Mouse (Mus musculus) hindbrain, postnatal 0 days (tissue): ENCODE measurements around the gene Osbp2. TPM values are rescaled to one million over a fixed set of nuclear protein-coding genes. Genes with fewer than 3 reads are reported as not detected.
A peak's percentile ranks its signal among the peaks of the same experiment; 100 is the strongest.

Experiments used
- ATAC-seq: fragments of 200-750 bp; cut with Nextera tagmentation; 2 replicates; pipeline ENCODE4 v1.8.0; 2017; ENCODE audit warnings: mild to moderate bottlenecking, moderate TSS enrichment, moderate library complexity
- DNase-seq: peaks from one replicate; pipeline ENCODE4 v3.0.0-alpha.2; 2015; ENCODE audit warnings: low spot score
- H3K27ac ChIP-seq: fragments of 300-500 bp; sonication (generic); 2 replicates; pipeline ENCODE4 v1.5.1; 2014; ENCODE audit warnings: mild to moderate bottlenecking
- H3K27me3 ChIP-seq: fragments of 300-500 bp; sonication (generic); 2 replicates; pipeline ENCODE4 v1.6.1; 2014; ENCODE audit warnings: low read length, mixed read lengths; ENCODE audit not compliant: insufficient read depth
- H3K36me3 ChIP-seq: fragments of 300-500 bp; sonication (generic); 2 replicates; pipeline ENCODE4 v1.6.1; 2014; ENCODE audit warnings: low read length, mixed read lengths; ENCODE audit not compliant: insufficient read depth
- H3K4me1 ChIP-seq: fragments of 300-500 bp; sonication (generic); 2 replicates; pipeline ENCODE4 v1.6.1; 2014; ENCODE audit warnings: antibody characterized with exemption, low read length, mixed read lengths; ENCODE audit not compliant: insufficient read depth
- H3K4me2 ChIP-seq: fragments of 300-500 bp; sonication (generic); 2 replicates; pipeline ENCODE4 v1.6.1; 2014; ENCODE audit warnings: low read depth, mild to moderate bottlenecking, low read length, moderate library complexity, mixed read lengths
- H3K4me3 ChIP-seq: fragments of 300-500 bp; sonication (generic); 2 replicates; pipeline ENCODE4 v1.5.1; 2014; ENCODE audit warnings: low read length
- H3K9ac ChIP-seq: fragments of 300-500 bp; sonication (generic); replicated peaks from 2 replicates; pipeline ENCODE4 v1.6.1; 2014; ENCODE audit warnings: mild to moderate bottlenecking, low read length, moderate library complexity, mixed read lengths
- H3K9me3 ChIP-seq: fragments of 300-500 bp; sonication (generic); 2 replicates; pipeline ENCODE4 v1.6.1; 2016; ENCODE audit warnings: low read length, mixed read lengths
- CTCF ChIP-seq: IDR thresholded peaks from 2 replicates; pipeline ENCODE4 v1.5.1; 2016; ENCODE audit warnings: antibody characterized with exemption, control low read depth, low read depth
- WGBS: fragments of 180-500 bp; shearing (Covaris S2); extraction: QIAGEN DNeasy Blood & Tissue Kit; methylation state at CpG from one replicate; pipeline ENCODE4 v1.1.7; 2014; 5-methylcytosine and 5-hydroxymethylcytosine counted together
- polyA plus RNA-seq: library from polyadenylated mRNA; unstranded; fragments of >200 nt; fragmentation: Nextera tagmentation; extraction: Ambion mirVana; gene quantifications from 2 replicates; pipeline ENCODE4 v1.2.1, GENCODE M21; 2015
- total RNA-seq: library from RNA; depleted of rRNA; stranded (reverse); fragments of >200 nt; gene quantifications from 2 replicates; pipeline ENCODE4 v1.2.3, GENCODE M21; 2014

Osbp2 gene
- total and polyA plus RNA-seq, 2 experiments from 2014 or later: 39.7 to 87.5 TPM

- Histone ChIP-seq H3K27me3 (no peaks in the 10 kb centered on the region), H3K4me2 (no peak overlapping the region), H3K27ac (no peak overlapping the region), H3K9ac (no peak overlapping the region), H3K36me3 (no peaks in the 10 kb centered on the region), H3K4me3 (no peak overlapping the region), H3K9me3 (no peaks in the 10 kb centered on the region), H3K4me1 (peaks cover 6% of the 10 kb centered on the region; the same call in 1 of the 2 replicates)
- DNase-seq (no peak), ATAC-seq (no peak)
- TF ChIP-seq CTCF: no peak
- WGBS: 79% methylated on average over 8 of the region's 8 CpGs
Measured at GRCm38 (mm10) chr11:3766964-3767363, 96.7 kb downstream of the Osbp2 start.

- no peak for ATAC-seq
- no peak overlapping the region for H3K27ac ChIP-seq
- no peak for DNase-seq
- no peaks in the 10 kb centered on the region for H3K27me3 ChIP-seq
- no peaks in the 10 kb centered on the region for H3K36me3 ChIP-seq
- no peak overlapping the region for H3K9ac ChIP-seq
- WGBS: 41% methylated on average over 4 of the region's 4 CpGs
- H3K4me1 ChIP-seq: peaks cover 8% of the 10 kb centered on the region; the same call in 1 of the 2 replicates
- TF ChIP-seq CTCF: no peak
- no peak overlapping the region for H3K4me3 ChIP-seq
- no peak overlapping the region for H3K4me2 ChIP-seq
- H3K9me3 ChIP-seq: no peaks in the 10 kb centered on the region
Measured at GRCm38 (mm10) chr11:3764352-3764751, 99.4 kb downstream of the Osbp2 start.

GRCm38 (mm10) chr11:3761775-3762501 lies 101.8 kb downstream of the Osbp2 start:
- Histone ChIP-seq H3K4me3 (peak overlapping the region; percentile 60), H3K27ac (peak overlapping the region; percentile 79), H3K36me3 (no peaks in the 10 kb centered on the region), H3K9me3 (no peaks in the 10 kb centered on the region), H3K4me1 (peaks cover 8% of the 10 kb centered on the region; the same call in 1 of the 2 replicates), H3K27me3 (no peaks in the 10 kb centered on the region), H3K9ac (peak overlapping the region; percentile 77), H3K4me2 (peak overlapping the region; percentile 95)
- DNase-seq (peak; percentile 66), ATAC-seq (peak; percentile 82)
- no peak for TF ChIP-seq CTCF
- under 1% methylated on average over 61 of the region's 90 CpGs for WGBS

- Histone ChIP-seq H3K9me3 (no peaks in the 10 kb centered on the region), H3K27me3 (no peaks in the 10 kb centered on the region), H3K27ac (peak overlapping the region; percentile 79), H3K9ac (peak overlapping the region; percentile 77), H3K36me3 (no peaks in the 10 kb centered on the region), H3K4me1 (peaks cover 8% of the 10 kb centered on the region; the same call in 1 of the 2 replicates), H3K4me3 (peak overlapping the region; percentile 60), H3K4me2 (peak overlapping the region; percentile 95)
- TF ChIP-seq CTCF: no peak
- DNase-seq: peak; percentile 18
- peak; percentile 40 for ATAC-seq
- 12% methylated on average over 11 of the region's 11 CpGs for WGBS
Measured at GRCm38 (mm10) chr11:3761339-3761738, 102.4 kb downstream of the Osbp2 start.

GRCm38 (mm10) chr11:3759433-3759832 lies 104.3 kb downstream of the Osbp2 start:
- WGBS: 71% methylated on average over 5 of the region's 5 CpGs
- no peak for TF ChIP-seq CTCF
- ATAC-seq: no peak

GRCm38 (mm10) chr11:3755341-3755740 lies 108.4 kb downstream of the Osbp2 start:
- TF ChIP-seq CTCF: no peak
- no peaks in the 10 kb centered on the region for H3K36me3 ChIP-seq
- WGBS: 59% methylated on average over 4 of the region's 4 CpGs
- H3K27ac ChIP-seq: no peak overlapping the region
- H3K4me1 ChIP-seq: no peaks in the 10 kb centered on the region
- H3K4me3 ChIP-seq: no peak overlapping the region
- no peak overlapping the region for H3K4me2 ChIP-seq
- no peak overlapping the region for H3K9ac ChIP-seq
- ATAC-seq (no peak), DNase-seq (no peak)
- H3K27me3 ChIP-seq: no peaks in the 10 kb centered on the region
- H3K9me3 ChIP-seq: no peaks in the 10 kb centered on the region

More at GRCm38 (mm10) chr11:3759433-3759832, 104.3 kb downstream of the Osbp2 start:
- Histone ChIP-seq H3K27me3 (no peaks in the 10 kb centered on the region), H3K4me1 (peaks cover 8% of the 10 kb centered on the region; the same call in 1 of the 2 replicates), H3K9me3 (no peaks in the 10 kb centered on the region), H3K27ac (no peak overlapping the region), H3K4me3 (no peak overlapping the region), H3K36me3 (no peaks in the 10 kb centered on the region), H3K4me2 (no peak overlapping the region), H3K9ac (no peak overlapping the region)
- DNase-seq: no peak

GRCm38 (mm10) chr11:3754685-3755084 lies 109.0 kb downstream of the Osbp2 start:
- no peak overlapping the region for H3K27ac ChIP-seq
- no peak overlapping the region for H3K4me2 ChIP-seq
- H3K27me3 ChIP-seq: no peaks in the 10 kb centered on the region
- no peak overlapping the region for H3K4me3 ChIP-seq
- DNase-seq (no peak), ATAC-seq (no peak)
- no peaks in the 10 kb centered on the region for H3K4me1 ChIP-seq
- TF ChIP-seq CTCF: no peak
- 84% methylated on average over 7 of the region's 7 CpGs for WGBS
- no peak overlapping the region for H3K9ac ChIP-seq
- H3K36me3 ChIP-seq: no peaks in the 10 kb centered on the region
- no peaks in the 10 kb centered on the region for H3K9me3 ChIP-seq
